Mouse (Mus musculus): ENCODE data around the gene Otub1. TPM values are rescaled to one million over a fixed set of nuclear protein-coding genes. Genes with fewer than 3 reads are reported as not detected.
A peak's percentile ranks its signal among the peaks of the same experiment; 100 is the strongest.

Otub1 gene
- 234 and 248 TPM in 2 replicates for polyA plus RNA-seq (2012; rRNA removed)

DNA sequence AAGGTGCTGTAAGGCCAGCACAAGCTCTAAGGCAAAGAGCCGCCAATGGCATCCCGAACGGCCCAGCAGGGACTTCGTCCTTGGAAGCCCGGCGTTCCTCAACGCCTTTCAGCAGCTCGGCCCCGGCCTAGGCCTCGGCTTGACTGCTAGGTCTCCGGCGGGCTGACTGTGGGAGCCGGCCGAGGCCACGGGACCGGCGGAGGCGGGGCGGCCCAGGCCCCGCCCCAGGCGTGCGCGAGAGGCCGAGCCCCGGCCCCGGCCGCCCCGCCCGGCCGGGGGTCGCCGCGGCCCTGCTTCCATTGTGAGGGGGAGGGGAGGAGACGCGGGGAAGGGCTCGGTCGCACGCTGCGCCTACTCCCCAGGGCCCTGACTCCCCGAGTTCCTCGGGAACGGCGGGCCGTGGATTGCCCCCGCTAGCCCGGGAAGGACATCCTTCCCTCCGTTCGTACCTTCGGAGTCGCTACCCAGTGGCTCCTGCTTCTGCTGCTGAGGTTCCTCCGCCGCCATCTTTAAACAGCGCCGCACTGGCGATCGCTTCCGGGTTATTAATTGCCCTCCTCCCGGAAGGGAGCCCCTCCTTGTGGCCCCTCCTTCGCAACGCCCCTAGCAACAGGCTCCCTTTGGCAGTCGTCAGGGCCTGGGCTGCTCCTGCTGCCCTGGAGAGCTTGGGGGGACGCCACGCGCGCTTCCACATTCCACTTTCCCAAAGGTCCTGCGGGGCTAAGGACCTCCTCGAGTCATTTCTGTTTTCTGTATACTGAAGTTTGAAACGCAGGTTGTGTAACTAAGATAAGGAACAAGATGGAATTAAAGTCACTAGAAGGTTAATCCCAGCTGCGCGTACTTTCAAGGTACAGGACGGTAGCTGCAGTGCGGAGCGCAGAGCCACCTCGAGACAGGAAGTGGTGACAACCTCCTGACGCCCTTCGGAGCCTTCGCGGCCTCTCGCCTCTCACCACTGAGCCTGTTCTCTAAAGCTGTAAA, at the start of gene Otub1:
Otub1 (minus strand) TSS at position 564 of the 984 bp plus-strand sequence.
- no peaks in the 10 kb centered on the region for H3K27me3 ChIP-seq (ENCODE audit: control insufficient read depth, insufficient read depth, low read length)
- peaks cover 3% of the 10 kb centered on the region; the same call in 1 of the 2 replicates for H3K4me1 ChIP-seq (ENCODE audit: control insufficient read depth, insufficient read depth, low read length)
- under 1% methylated on average over 75 of the region's 79 CpGs for WGBS
- H3K27ac ChIP-seq (ENCODE audit: insufficient read depth, low read length): peak within 1 kb of the TSS; percentile 92
- TF ChIP-seq POLR2A (IDR thresholded peaks at IDR 0.05; ENCODE audit: borderline replicate concordance, insufficient read depth, low read length) (peak; percentile 87), CTCF (IDR thresholded peaks at IDR 0.05; ENCODE audit: borderline replicate concordance, insufficient read depth, low read depth, low read length) (no peak)
- peak; percentile 90 to 92 for DNase-seq
- H3K4me3 ChIP-seq (replicated peaks; ENCODE audit: insufficient read depth, low read depth, low read length): peak within 1 kb of the TSS; percentile 94

DNA sequence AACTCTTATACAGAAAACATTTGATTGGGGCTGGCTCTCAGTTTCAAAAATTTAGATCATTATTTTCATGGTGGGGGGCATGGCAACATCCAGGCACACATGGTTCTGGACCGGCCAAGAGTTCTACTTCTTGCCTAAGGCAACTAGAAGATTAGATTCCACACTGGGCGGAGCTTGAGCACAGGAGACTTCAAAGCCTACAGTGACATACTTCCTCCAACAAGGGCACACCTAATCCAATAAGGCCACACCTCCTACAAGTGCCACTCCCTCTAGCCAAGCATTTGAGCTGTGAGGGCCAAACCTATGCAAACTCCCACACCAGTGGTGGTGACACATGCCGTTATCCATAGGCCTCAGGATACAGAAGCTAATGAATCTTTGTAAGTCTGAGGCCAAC, 39.9 kb upstream of the Otub1 start:
- no peak overlapping the region for H3K4me3 ChIP-seq (replicated peaks; ENCODE audit: insufficient read depth, low read depth, low read length)
- no peak overlapping the region for H3K27ac ChIP-seq (ENCODE audit: insufficient read depth, low read length)
- no peaks in the 10 kb centered on the region for H3K4me1 ChIP-seq (ENCODE audit: control insufficient read depth, insufficient read depth, low read length)
- TF ChIP-seq POLR2A (IDR thresholded peaks at IDR 0.05; ENCODE audit: borderline replicate concordance, insufficient read depth, low read length) (no peak), CTCF (IDR thresholded peaks at IDR 0.05; ENCODE audit: borderline replicate concordance, insufficient read depth, low read depth, low read length) (no peak)
- DNase-seq: no peak
- 86% methylated on average over 3 of the region's 3 CpGs for WGBS
- H3K27me3 ChIP-seq (ENCODE audit: control insufficient read depth, insufficient read depth, low read length): no peaks in the 10 kb centered on the region

DNA sequence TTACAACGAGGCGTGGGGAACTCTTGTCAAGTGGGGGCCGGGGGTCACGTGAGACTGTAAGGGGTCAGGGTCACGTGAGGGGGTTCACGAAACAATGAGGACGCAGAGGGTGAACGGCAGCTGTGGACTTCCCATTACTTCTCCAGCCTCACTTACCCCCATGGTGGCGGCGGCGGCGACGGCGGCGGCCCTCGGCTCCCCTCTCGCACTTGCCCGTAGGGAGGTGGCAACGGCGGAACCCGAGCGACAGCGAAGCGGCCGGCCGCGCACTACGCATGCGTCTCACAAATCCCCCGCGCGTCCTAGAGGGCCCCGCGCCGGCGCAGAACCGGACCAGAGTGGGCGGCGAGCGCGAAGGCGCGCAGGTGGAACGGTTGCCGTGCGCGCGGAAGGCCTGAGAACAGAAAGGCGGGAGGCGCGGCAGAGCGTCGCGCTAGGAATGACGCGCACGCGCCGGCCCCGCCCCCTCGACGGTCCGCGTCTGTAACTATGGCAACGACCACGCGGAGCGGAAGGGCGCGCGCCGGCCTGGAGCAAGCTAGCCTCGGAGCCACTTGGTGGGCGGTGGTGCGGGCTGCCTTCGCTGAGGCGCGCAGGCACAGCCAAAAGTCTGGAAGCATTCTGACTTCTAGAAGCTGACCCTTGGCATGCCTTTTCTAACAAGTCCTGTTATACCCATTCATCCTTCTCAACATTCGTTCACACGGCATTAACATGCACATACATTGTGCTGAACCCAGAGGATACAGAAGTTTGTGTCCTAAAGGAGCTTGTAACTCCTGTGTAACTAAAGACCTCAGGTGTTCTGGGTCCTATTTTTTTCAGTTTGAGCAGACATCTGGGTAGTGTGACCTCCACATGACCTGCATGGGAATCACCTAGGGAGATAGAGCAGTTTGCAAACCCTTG, 34.9 kb upstream of the Otub1 start, which contains the start of gene Naa40:
Naa40 (minus strand) TSS at position 402 of the 909 bp plus-strand sequence.
- peak; percentile 93 to 96 for DNase-seq
- WGBS: under 1% methylated on average over 80 of the region's 80 CpGs
- peak within 1 kb of the TSS; percentile 97 for H3K4me3 ChIP-seq (replicated peaks; ENCODE audit: insufficient read depth, low read depth, low read length)
- TF ChIP-seq CTCF (IDR thresholded peaks at IDR 0.05; ENCODE audit: borderline replicate concordance, insufficient read depth, low read depth, low read length): no peak
- TF ChIP-seq POLR2A (IDR thresholded peaks at IDR 0.05; ENCODE audit: borderline replicate concordance, insufficient read depth, low read length): peak; percentile 84
- H3K27ac ChIP-seq (ENCODE audit: insufficient read depth, low read length): peak within 1 kb of the TSS; percentile 86; the same call in 1 of the 2 replicates
- peaks cover 5% of the 10 kb centered on the region; the same call in 1 of the 2 replicates for H3K4me1 ChIP-seq (ENCODE audit: control insufficient read depth, insufficient read depth, low read length)
- no peaks in the 10 kb centered on the region for H3K27me3 ChIP-seq (ENCODE audit: control insufficient read depth, insufficient read depth, low read length)

DNA sequence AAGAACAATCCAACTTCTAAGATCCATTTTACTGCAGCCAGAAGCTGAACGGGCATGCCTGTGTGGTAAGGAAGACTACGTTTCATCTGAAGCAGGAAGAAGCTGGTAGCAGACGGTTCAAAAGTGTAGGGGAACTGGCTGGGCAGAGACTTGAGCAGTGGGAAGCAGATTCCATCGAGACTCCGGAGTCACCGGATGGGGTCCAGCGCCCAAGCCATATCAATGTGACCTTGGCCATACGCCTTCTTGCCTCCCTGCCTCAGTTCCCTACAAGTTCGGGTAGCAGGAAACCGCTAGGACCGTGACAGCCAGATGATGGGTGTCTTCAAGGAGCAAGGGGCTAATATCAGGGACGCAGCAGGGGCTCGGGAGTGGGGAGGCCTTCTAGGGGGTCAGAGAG, 34.2 kb upstream of the Otub1 start:
- no peak for TF ChIP-seq CTCF (IDR thresholded peaks at IDR 0.05; ENCODE audit: borderline replicate concordance, insufficient read depth, low read depth, low read length)
- TF ChIP-seq POLR2A (IDR thresholded peaks at IDR 0.05; ENCODE audit: borderline replicate concordance, insufficient read depth, low read length): no peak
- H3K4me1 ChIP-seq (ENCODE audit: control insufficient read depth, insufficient read depth, low read length): peaks cover 5% of the 10 kb centered on the region; the same call in 1 of the 2 replicates
- under 1% methylated on average over 13 of the region's 13 CpGs for WGBS
- no peak overlapping the region for H3K27ac ChIP-seq (ENCODE audit: insufficient read depth, low read length)
- H3K4me3 ChIP-seq (replicated peaks; ENCODE audit: insufficient read depth, low read depth, low read length): peak overlapping the region; percentile 97
- peak; percentile 41 to 50 for DNase-seq
- H3K27me3 ChIP-seq (ENCODE audit: control insufficient read depth, insufficient read depth, low read length): no peaks in the 10 kb centered on the region

DNA sequence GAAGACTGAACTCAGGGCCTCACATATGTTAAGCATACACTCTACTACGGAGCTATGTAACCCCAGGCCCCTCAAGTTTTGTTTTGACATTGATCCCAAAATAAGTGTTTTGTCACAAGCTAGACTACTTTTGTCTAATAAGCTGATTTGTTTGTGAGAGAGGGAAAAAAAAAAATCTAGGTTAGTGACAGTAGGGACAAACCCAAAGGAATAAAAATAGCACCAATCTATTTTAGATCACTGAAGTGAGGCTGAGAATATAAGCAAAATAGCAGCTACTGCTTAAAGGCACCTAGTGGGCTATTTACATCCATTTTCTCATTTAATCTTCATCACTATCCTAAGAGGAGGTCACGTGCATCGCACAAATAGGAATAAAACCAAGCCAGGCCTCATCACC, 33.5 kb upstream of the Otub1 start:
- H3K27ac ChIP-seq (ENCODE audit: insufficient read depth, low read length): no peak overlapping the region
- TF ChIP-seq CTCF (IDR thresholded peaks at IDR 0.05; ENCODE audit: borderline replicate concordance, insufficient read depth, low read depth, low read length) (no peak), POLR2A (IDR thresholded peaks at IDR 0.05; ENCODE audit: borderline replicate concordance, insufficient read depth, low read length) (no peak)

DNA sequence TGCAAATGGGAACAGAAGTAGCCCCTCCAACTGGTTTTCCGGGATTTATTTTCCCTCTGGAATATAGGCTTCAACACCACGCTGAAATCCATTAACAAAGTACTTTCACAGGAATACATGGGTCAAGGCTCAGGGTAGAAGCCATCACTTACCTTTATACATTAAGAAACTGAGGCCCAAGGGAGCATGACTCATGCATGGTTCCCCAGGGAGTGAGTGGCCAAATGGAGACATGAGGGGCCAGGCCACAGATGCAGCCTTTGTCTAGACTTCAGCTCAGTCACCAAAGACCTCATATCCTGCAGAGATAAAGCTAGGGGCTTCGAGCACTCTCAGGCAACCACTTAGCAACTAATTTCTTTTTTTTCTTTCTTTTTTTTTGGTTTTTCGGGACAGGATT, 30.6 kb upstream of the Otub1 start:
- 67% methylated on average over 4 of the region's 4 CpGs for WGBS
- no peak overlapping the region for H3K4me3 ChIP-seq (replicated peaks; ENCODE audit: insufficient read depth, low read depth, low read length)
- no peak for TF ChIP-seq POLR2A (IDR thresholded peaks at IDR 0.05; ENCODE audit: borderline replicate concordance, insufficient read depth, low read length)
- no peak for TF ChIP-seq CTCF (IDR thresholded peaks at IDR 0.05; ENCODE audit: borderline replicate concordance, insufficient read depth, low read depth, low read length)
- H3K27me3 ChIP-seq (ENCODE audit: control insufficient read depth, insufficient read depth, low read length): no peaks in the 10 kb centered on the region
- peaks cover 5% of the 10 kb centered on the region; the same call in 1 of the 2 replicates for H3K4me1 ChIP-seq (ENCODE audit: control insufficient read depth, insufficient read depth, low read length)
- no peak for DNase-seq
- no peak overlapping the region for H3K27ac ChIP-seq (ENCODE audit: insufficient read depth, low read length)

More for the DNA sequence above, 33.5 kb upstream of the Otub1 start:
- peak overlapping the region; percentile 97 for H3K4me3 ChIP-seq (replicated peaks; ENCODE audit: insufficient read depth, low read depth, low read length)
- 67% methylated on average over 3 of the region's 3 CpGs for WGBS
- H3K27me3 ChIP-seq (ENCODE audit: control insufficient read depth, insufficient read depth, low read length): no peaks in the 10 kb centered on the region
- no peak for DNase-seq
- peaks cover 5% of the 10 kb centered on the region; the same call in 1 of the 2 replicates for H3K4me1 ChIP-seq (ENCODE audit: control insufficient read depth, insufficient read depth, low read length)

DNA sequence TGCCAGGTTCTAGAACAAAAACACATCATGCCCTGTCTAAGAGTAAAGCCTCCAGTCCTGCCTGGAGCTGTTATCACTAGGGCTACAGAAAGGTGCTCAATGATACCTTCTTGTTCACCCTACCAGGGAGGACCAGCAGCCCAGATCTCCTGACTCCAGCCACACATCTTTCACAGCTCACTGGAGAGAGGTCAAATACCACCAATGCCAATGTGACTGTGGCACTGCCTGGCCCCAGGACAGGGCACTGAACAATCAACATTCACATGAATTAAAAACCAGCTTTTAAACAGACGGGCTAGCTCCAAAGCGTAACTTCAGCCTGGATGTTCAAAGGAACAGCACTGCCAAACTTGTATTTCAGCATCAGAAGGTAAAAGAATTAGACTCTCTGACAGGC, 29.9 kb upstream of the Otub1 start:
- 87% methylated on average over 2 of the region's 2 CpGs for WGBS
- no peak for TF ChIP-seq CTCF (IDR thresholded peaks at IDR 0.05; ENCODE audit: borderline replicate concordance, insufficient read depth, low read depth, low read length)
- no peak for TF ChIP-seq POLR2A (IDR thresholded peaks at IDR 0.05; ENCODE audit: borderline replicate concordance, insufficient read depth, low read length)
- no peak overlapping the region for H3K4me3 ChIP-seq (replicated peaks; ENCODE audit: insufficient read depth, low read depth, low read length)
- H3K4me1 ChIP-seq (ENCODE audit: control insufficient read depth, insufficient read depth, low read length): peaks cover 5% of the 10 kb centered on the region; the same call in 1 of the 2 replicates
- H3K27ac ChIP-seq (ENCODE audit: insufficient read depth, low read length): no peak overlapping the region
- DNase-seq: no peak
- no peaks in the 10 kb centered on the region for H3K27me3 ChIP-seq (ENCODE audit: control insufficient read depth, insufficient read depth, low read length)

Data from cerebellum, adult 2 months (tissue).